Mouse (Mus musculus): ENCODE data around the gene Rnf214. TPM values are rescaled to one million over a fixed set of nuclear protein-coding genes. Genes with fewer than 3 reads are reported as not detected.

Rnf214 gene
- polyA plus RNA-seq, 1 experiment from 2014 or later, result 93.2 TPM

- Histone ChIP-seq H3K9me3 (replicated peaks) (0 out of 2 replicates have a peak, but pooled peaks cover 4% of the 10 kb centered on the region), H3K27me3 (no peaks in the 10 kb centered on the region), H3K27ac (peak overlapping the region; percentile 0; the same call in 1 of the 2 replicates), H3K4me2 (replicated peaks) (peak overlapping the region; percentile 84), H3K4me3 (peak overlapping the region; percentile 51), H3K9ac (peak overlapping the region; percentile 61), H3K4me1 (peaks cover 12% of the 10 kb centered on the region), H3K36me3 (peaks cover 9% of the 10 kb centered on the region)
- WGBS, result 8% methylated on average over 23 of the region's 23 CpGs
- ATAC-seq (ENCODE audit: low FRiP score), result peak; percentile 55
These were observed 78.9 kb downstream of the Rnf214 start for GRCm38 (mm10) chr9:45827663-45828290.

DNA sequence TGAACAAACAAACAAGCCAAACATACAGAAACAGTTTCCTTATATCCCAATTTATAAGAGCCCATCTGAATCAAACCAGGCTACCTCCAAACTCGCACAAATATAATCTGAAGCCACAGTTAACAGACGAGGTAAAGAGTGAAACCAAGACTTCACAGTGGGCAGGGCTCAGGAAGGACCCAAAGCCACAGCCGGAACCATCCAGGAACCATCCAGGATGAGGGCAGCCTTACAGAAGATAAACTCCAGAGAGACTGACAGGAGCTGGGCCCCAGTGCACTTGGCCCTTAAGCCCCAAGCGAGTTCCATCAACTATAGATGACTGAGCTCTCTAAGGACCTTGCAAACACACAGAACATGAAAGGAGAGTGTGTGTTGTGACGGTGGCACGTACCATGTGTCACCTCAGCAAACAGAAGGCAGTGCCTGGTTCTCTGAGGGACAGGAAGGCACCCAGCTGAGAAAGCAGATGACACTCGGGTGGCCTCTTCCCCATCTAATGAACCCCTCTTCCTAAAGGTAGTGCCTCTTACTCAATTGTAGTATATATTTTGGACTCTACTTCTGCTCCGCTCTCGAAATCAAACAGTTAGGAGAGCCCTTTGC is 88.2 kb downstream of the Rnf214 start:
- H3K4me3 ChIP-seq, result no peak overlapping the region

DNA sequence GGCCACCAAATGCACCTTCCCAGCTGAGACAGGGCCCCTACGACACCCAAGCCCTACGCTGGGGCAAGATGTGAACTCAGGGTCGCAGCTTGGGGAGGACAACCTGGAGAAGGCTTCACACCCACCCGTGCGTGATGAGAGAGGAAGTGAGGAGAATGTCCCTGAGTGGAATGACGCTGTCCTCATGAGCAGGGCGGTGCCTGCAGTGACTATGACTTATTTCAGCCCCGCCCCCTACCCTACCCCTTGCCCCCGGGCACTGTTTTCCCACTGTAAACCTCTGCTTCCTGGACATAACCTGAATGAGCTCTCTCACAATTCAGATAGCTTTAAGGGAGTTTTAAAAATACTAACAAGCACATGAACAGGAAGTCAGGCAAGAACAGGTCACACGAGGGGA is 91.2 kb downstream of the Rnf214 start:
- no peak for ATAC-seq (ENCODE audit: low FRiP score)

More for the DNA sequence above, 88.2 kb downstream of the Rnf214 start:
- Histone ChIP-seq H3K36me3 (peaks cover 42% of the 10 kb centered on the region), H3K27me3 (no peaks in the 10 kb centered on the region), H3K4me2 (replicated peaks) (no peak overlapping the region), H3K27ac (no peak overlapping the region), H3K9me3 (replicated peaks) (no peaks in the 10 kb centered on the region), H3K9ac (no peak overlapping the region), H3K4me1 (no peaks in the 10 kb centered on the region)
- 86% methylated on average over 9 of the region's 9 CpGs for WGBS
- ATAC-seq (ENCODE audit: low FRiP score), result no peak

DNA sequence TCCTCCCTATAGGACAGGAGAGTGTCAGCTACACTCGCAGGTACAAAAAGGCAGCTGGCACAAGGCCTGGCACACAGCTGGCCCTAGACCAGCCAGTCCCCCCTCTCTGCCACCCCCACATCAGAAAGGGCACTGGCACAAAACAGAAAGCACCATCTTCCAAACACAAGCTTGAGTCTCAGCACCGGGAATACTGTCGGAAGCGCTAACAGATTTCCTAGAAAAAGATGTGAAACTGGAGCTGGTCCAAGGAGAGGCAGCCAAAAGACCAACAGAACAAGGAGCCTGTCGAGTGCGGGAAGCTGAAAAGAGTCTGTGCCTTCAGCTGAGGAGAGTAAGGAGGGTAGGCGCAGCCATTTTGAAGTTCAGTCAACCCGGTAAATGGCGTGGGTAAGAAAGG is 91.6 kb downstream of the Rnf214 start:
- Histone ChIP-seq H3K27me3 (no peaks in the 10 kb centered on the region), H3K9me3 (replicated peaks) (no peaks in the 10 kb centered on the region), H3K4me1 (no peaks in the 10 kb centered on the region), H3K36me3 (peaks cover 26% of the 10 kb centered on the region), H3K4me2 (replicated peaks) (no peak overlapping the region), H3K27ac (no peak overlapping the region), H3K9ac (no peak overlapping the region), H3K4me3 (no peak overlapping the region)
- no peak for ATAC-seq (ENCODE audit: low FRiP score)
- 87% methylated on average over 9 of the region's 9 CpGs for WGBS

More for the DNA sequence above, 91.2 kb downstream of the Rnf214 start:
- Histone ChIP-seq H3K4me3 (no peak overlapping the region), H3K27me3 (no peaks in the 10 kb centered on the region), H3K4me1 (no peaks in the 10 kb centered on the region), H3K9me3 (replicated peaks) (no peaks in the 10 kb centered on the region), H3K9ac (no peak overlapping the region), H3K36me3 (peaks cover 26% of the 10 kb centered on the region), H3K4me2 (replicated peaks) (no peak overlapping the region), H3K27ac (no peak overlapping the region)
- WGBS, result 91% methylated on average over 10 of the region's 10 CpGs

Small RNA genes within 50 kb of the gene (microRNA-seq; reads per million reads assigned to microRNA genes)
- gene Mir7087, result not detected

Other genes with a start within 250 kb of the Rnf214 start
- 17.7 and 18.8 TPM in 2 replicates for gene Cep164, start 78.2 kb downstream of the Rnf214 start, polyA plus RNA-seq (2016; fragmentation: Nextera tagmentation; extraction: Ambion mirVana)
- gene Bace1, start 68.3 kb downstream of the Rnf214 start, polyA plus RNA-seq (2016; fragmentation: Nextera tagmentation; extraction: Ambion mirVana), result 40.2 and 41.5 TPM in 2 replicates
- 27.1 and 30.6 TPM in 2 replicates for gene Pcsk7, start 414 bp downstream of the Rnf214 start, polyA plus RNA-seq (2016; fragmentation: Nextera tagmentation; extraction: Ambion mirVana)
- 19.2 and 23.0 TPM in 2 replicates for gene Tagln, start 29.1 kb upstream of the Rnf214 start, polyA plus RNA-seq (2016; fragmentation: Nextera tagmentation; extraction: Ambion mirVana)
- gene Sidt2, start 48.3 kb upstream of the Rnf214 start, polyA plus RNA-seq (2016; fragmentation: Nextera tagmentation; extraction: Ambion mirVana), result 43.2 and 46.4 TPM in 2 replicates
- 290 and 303 TPM in 2 replicates for gene Pafah1b2, start 105.8 kb upstream of the Rnf214 start, polyA plus RNA-seq (2016; fragmentation: Nextera tagmentation; extraction: Ambion mirVana)
- 13.9 and 14.7 TPM in 2 replicates for gene Sik3, start 105.9 kb upstream of the Rnf214 start, polyA plus RNA-seq (2016; fragmentation: Nextera tagmentation; extraction: Ambion mirVana)

Data from hindbrain, embryonic 12.5 days (tissue).